Mouse (Mus musculus) stomach, postnatal 0 days (tissue): ENCODE results near the gene Slc15a1. TPM values are rescaled to one million over a fixed set of nuclear protein-coding genes. Genes with fewer than 3 reads are reported as not detected.

Experiments used
- ATAC-seq: fragments of 200-750 bp; cut with Nextera tagmentation; 2 replicates; pipeline ENCODE4 v1.8.0; 2017; ENCODE audit not compliant: low FRiP score, low TSS enrichment
- DNase-seq: peaks from one replicate; pipeline ENCODE4 v3.0.0-alpha.2; 2016; ENCODE audit warnings: low spot score
- H3K27ac ChIP-seq: fragments of 300-500 bp; sonication (generic); replicated peaks from 2 replicates; pipeline ENCODE4 v1.5.1; 2014; ENCODE audit warnings: mild to moderate bottlenecking, control low read depth
- H3K27me3 ChIP-seq: fragments of 300-500 bp; sonication (generic); 2 replicates; pipeline ENCODE4 v1.6.1; 2014; ENCODE audit warnings: low read length; ENCODE audit not compliant: control insufficient read depth, insufficient read depth
- H3K36me3 ChIP-seq: fragments of 300-500 bp; sonication (generic); 2 replicates; pipeline ENCODE4 v1.6.1; 2014; ENCODE audit warnings: low read length, mixed read lengths; ENCODE audit not compliant: control insufficient read depth, insufficient read depth
- H3K4me1 ChIP-seq: fragments of 300-500 bp; sonication (generic); replicated peaks from 2 replicates; pipeline ENCODE4 v1.6.1; 2014; ENCODE audit warnings: antibody characterized with exemption; ENCODE audit not compliant: control insufficient read depth, insufficient read depth
- H3K4me2 ChIP-seq: fragments of 300-500 bp; sonication (generic); replicated peaks from 2 replicates; pipeline ENCODE4 v1.6.1; 2014; ENCODE audit warnings: low read depth, mild to moderate bottlenecking, control low read depth, moderate library complexity
- H3K4me3 ChIP-seq: fragments of 300-500 bp; sonication (generic); 2 replicates; pipeline ENCODE4 v1.5.1; 2014; ENCODE audit warnings: low read depth, low read length, control low read depth
- H3K9ac ChIP-seq: fragments of 300-500 bp; sonication (generic); 2 replicates; pipeline ENCODE4 v1.6.1; 2014; ENCODE audit warnings: mild to moderate bottlenecking, low read length, control low read depth, mixed read lengths
- H3K9me3 ChIP-seq: fragments of 300-500 bp; sonication (generic); 2 replicates; pipeline ENCODE4 v1.6.1; 2016; ENCODE audit warnings: low read length; ENCODE audit not compliant: control insufficient read depth
- CTCF ChIP-seq: IDR thresholded peaks from 2 replicates; pipeline ENCODE4 v1.5.1; 2016; ENCODE audit warnings: antibody characterized with exemption, low read depth, mild to moderate bottlenecking, moderate library complexity
- EP300 ChIP-seq: optimal IDR thresholded peaks from 2 replicates; pipeline ENCODE3; 2016; ENCODE audit warnings: antibody characterized with exemption
- WGBS: fragments of 180-500 bp; shearing (Covaris S2); extraction: QIAGEN DNeasy Blood & Tissue Kit; methylation state at CpG from one replicate; pipeline ENCODE4 v1.1.7; 2014; 5-methylcytosine and 5-hydroxymethylcytosine counted together
- polyA plus RNA-seq: library from polyadenylated mRNA; unstranded; fragments of >200 nt; fragmentation: Nextera tagmentation; extraction: Ambion mirVana; gene quantifications from 2 replicates; pipeline ENCODE4 v1.2.1, GENCODE M21; 2015

Slc15a1 gene
- polyA plus RNA-seq, 1 experiment from 2014 or later = 12.0 TPM

DNA sequence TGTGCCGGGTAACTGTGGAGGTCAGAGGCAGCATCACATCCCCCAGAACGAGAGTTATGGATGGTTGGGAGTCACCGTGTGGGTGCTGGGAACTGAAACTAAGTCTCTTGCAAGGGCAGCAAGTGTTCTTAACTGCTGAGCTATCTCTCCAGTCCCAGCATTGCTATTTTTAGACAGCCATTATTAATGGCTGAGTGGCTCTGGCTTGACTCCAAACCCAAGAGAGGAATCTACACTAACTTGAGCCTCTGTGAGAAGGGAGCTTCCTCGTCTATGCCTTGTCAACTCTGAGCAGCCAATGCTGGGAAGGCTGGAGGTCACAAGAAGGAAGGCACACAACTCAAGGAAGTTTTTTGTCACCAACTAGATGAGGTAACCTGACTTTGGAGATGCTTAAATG is 16.7 kb upstream of the Slc15a1 start:
- no peak overlapping the region for H3K9ac ChIP-seq
- H3K4me1 ChIP-seq = no peaks in the 10 kb centered on the region
- H3K9me3 ChIP-seq = no peaks in the 10 kb centered on the region
- DNase-seq (no peak), ATAC-seq (no peak)
- no peak overlapping the region for H3K4me2 ChIP-seq
- TF ChIP-seq EP300 (no peak), CTCF (no peak)
- WGBS = 51% methylated on average over 4 of the region's 4 CpGs
- no peak overlapping the region for H3K4me3 ChIP-seq
- no peaks in the 10 kb centered on the region for H3K27me3 ChIP-seq
- H3K36me3 ChIP-seq = no peaks in the 10 kb centered on the region
- H3K27ac ChIP-seq = no peak overlapping the region

DNA sequence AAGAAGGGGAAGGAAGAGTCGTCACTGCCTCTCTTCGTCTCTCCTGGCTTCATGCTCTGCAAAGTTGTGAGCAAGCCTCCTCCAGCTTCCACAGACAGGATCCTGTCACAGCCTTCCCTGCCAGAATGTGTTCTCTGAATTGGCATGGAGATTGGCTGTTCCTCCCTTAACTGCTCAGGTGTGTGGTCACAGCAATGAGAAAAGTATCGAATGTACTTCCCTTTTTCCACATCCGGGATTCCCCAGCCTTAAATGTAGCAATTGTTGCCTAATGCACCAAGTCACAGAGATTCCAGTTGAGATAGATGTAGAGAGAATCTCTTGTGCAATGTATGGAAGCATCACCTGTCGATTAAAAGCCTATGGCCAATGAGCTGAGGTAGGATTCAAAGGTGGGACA is 11.8 kb upstream of the Slc15a1 start:
- no peak overlapping the region for H3K4me3 ChIP-seq
- H3K4me1 ChIP-seq = no peaks in the 10 kb centered on the region
- ATAC-seq = no peak
- no peaks in the 10 kb centered on the region for H3K9me3 ChIP-seq
- TF ChIP-seq CTCF (no peak), EP300 (no peak)
- 78% methylated on average over 5 of the region's 5 CpGs for WGBS
- no peak for DNase-seq
- H3K9ac ChIP-seq = no peak overlapping the region
- H3K36me3 ChIP-seq = no peaks in the 10 kb centered on the region
- no peak overlapping the region for H3K27ac ChIP-seq
- H3K27me3 ChIP-seq = no peaks in the 10 kb centered on the region
- H3K4me2 ChIP-seq = no peak overlapping the region

- Histone ChIP-seq H3K4me1 (no peaks in the 10 kb centered on the region), H3K27ac (no peak overlapping the region), H3K9ac (no peak overlapping the region), H3K4me2 (no peak overlapping the region), H3K27me3 (0 out of 2 replicates have a peak, but pooled peaks cover 3% of the 10 kb centered on the region), H3K4me3 (no peak overlapping the region), H3K9me3 (no peaks in the 10 kb centered on the region), H3K36me3 (no peaks in the 10 kb centered on the region)
- ATAC-seq (no peak), DNase-seq (no peak)
- no peak for TF ChIP-seq CTCF
- 29% methylated on average over 2 of the region's 2 CpGs for WGBS
These were observed 3.9 kb upstream of the Slc15a1 start for GRCm38 (mm10) chr14:121508929-121509328.

DNA sequence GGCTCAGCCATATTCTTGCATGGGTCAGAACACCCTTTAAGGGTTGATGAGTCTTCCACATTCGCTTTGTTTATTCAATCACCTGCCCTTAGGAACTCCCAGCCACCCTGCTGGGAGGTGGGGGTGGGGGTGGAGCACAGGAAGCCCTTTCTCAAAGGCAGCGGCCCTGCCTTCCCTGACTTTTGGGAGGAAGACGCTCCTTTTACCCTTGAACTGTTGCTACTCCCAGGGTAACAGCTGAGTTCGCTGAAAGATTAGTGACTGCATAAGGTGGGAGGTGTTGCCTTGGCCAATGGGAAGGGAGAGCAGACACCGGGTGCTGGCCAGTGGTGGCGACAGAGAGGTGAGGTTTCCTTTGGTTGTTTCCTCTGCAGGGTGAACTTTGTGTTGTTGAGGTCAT is 1.3 kb upstream of the Slc15a1 start:
- H3K4me1 ChIP-seq = no peaks in the 10 kb centered on the region
- no peak overlapping the region for H3K9ac ChIP-seq
- peak; percentile 33 for DNase-seq
- H3K9me3 ChIP-seq = no peaks in the 10 kb centered on the region
- peak; percentile 11; the same call in 1 of the 2 replicates for TF ChIP-seq CTCF
- TF ChIP-seq EP300 = no peak
- H3K4me2 ChIP-seq = no peak overlapping the region
- no peaks in the 10 kb centered on the region for H3K36me3 ChIP-seq
- ATAC-seq = peak; percentile 57; the same call in 1 of the 2 replicates
- no peak overlapping the region for H3K27ac ChIP-seq
- H3K27me3 ChIP-seq = 0 out of 2 replicates have a peak, but pooled peaks cover 3% of the 10 kb centered on the region
- 21% methylated on average over 6 of the region's 6 CpGs for WGBS
- no peak overlapping the region for H3K4me3 ChIP-seq

DNA sequence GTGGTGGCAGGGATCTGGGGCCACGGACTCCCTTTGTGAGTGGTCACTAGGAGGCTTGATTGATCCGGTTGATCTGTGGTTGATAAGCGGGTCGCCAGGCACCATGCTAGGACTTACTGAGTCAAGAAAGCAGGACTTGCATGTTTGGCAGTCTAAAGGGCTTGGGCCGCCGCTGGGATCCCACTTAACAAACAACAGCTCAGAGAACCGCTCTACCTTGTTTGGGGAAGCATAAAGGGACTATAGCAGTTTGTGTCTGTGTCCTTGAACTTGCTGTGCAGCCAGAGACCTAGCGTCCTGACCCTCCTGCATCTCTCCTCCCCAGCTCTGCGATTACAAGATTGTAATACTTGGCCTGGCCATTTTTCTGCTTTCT is 421 bp upstream of the Slc15a1 start:
- Histone ChIP-seq H3K9me3 (no peaks in the 10 kb centered on the region), H3K4me2 (no peak overlapping the region), H3K9ac (no peak overlapping the region), H3K36me3 (no peaks in the 10 kb centered on the region), H3K4me3 (0 out of 2 replicates have a peak overlapping the region, but pooled peaks have one; percentile 20), H3K27me3 (0 out of 2 replicates have a peak, but pooled peaks cover 3% of the 10 kb centered on the region), H3K27ac (no peak overlapping the region), H3K4me1 (no peaks in the 10 kb centered on the region)
- TF ChIP-seq CTCF = no peak
- no peak for ATAC-seq
- DNase-seq = no peak
- WGBS = 33% methylated on average over 9 of the region's 9 CpGs

GRCm38 (mm10) chr14:121500577-121500976 is 4.5 kb downstream of the Slc15a1 start:
- Histone ChIP-seq H3K4me3 (no peak overlapping the region), H3K4me2 (no peak overlapping the region), H3K4me1 (no peaks in the 10 kb centered on the region), H3K9me3 (no peaks in the 10 kb centered on the region), H3K9ac (no peak overlapping the region), H3K27ac (no peak overlapping the region), H3K27me3 (0 out of 2 replicates have a peak, but pooled peaks cover 2% of the 10 kb centered on the region), H3K36me3 (no peaks in the 10 kb centered on the region)
- 41% methylated on average over 2 of the region's 2 CpGs for WGBS
- ATAC-seq (no peak), DNase-seq (no peak)
- TF ChIP-seq EP300 = no peak
- no peak for TF ChIP-seq CTCF
